8 mouse cellular contexts compared by ENCODE assay signal in genomic region chr4:133056069-133056890, GRCm38 (mm10). TPM values are rescaled to one million over a fixed set of nuclear protein-coding genes. Genes with fewer than 3 reads are reported as not detected.
A peak's percentile ranks its signal among the peaks of the same experiment; 100 is the strongest.
DNase-seq lines count a peak whose midpoint lies in the region; ATAC-seq and TF ChIP-seq lines count a peak whose summit lies in the region.

No protein-coding gene starts in this region.

- TF ChIP-seq CTCF in heart, adult 2 months (IDR thresholded peaks at IDR 0.05) = peak; percentile 94

- ATAC-seq in embryonic facial prominence, embryonic 12.5 days (ENCODE audit: insufficient number of reproducible peaks, insufficient read depth, low FRiP score, low TSS enrichment) = peak; percentile 78
- peak; percentile 46 for ATAC-seq in liver, embryonic 13.5 days (ENCODE audit: low read depth)

- TF ChIP-seq POLR2A in heart, adult 2 months (IDR thresholded peaks at IDR 0.05; ENCODE audit: insufficient read depth, low read depth, low read length) = peak; percentile 88

- no peaks in the 10 kb centered on the region; the same call in 1 of the 2 replicates for H3K79me2 ChIP-seq in heart, adult 2 months (replicated peaks; ENCODE audit: control insufficient read depth, insufficient read depth, low read length)

- WGBS in embryonic facial prominence, embryonic 12.5 days = 2% methylated on average over 15 of the region's 15 CpGs
- WGBS in heart, adult 2 months = 1% methylated on average over 14 of the region's 15 CpGs
- 3% methylated on average over 15 of the region's 15 CpGs for WGBS in liver, embryonic 13.5 days (ENCODE audit: insufficient replicate concordance)

- intact Hi-C loops in heart, adult 2 months (cut with DNase I) = loop anchor here (1.0 to 5.0 kb wide), 6 partner anchors 17 to 111 kb away; partner anchors contain the start of gene Ahdc1

- peak overlapping the region; percentile 30 for H3K4me2 ChIP-seq in embryonic facial prominence, embryonic 12.5 days (replicated peaks)
- H3K4me2 ChIP-seq in liver, embryonic 13.5 days = peak overlapping the region; percentile 76

- H3K27me3 ChIP-seq in embryonic facial prominence, embryonic 12.5 days = no peaks in the 10 kb centered on the region
- H3K27me3 ChIP-seq in heart, adult 2 months (ENCODE audit: control insufficient read depth, insufficient read depth, low read length) = no peaks in the 10 kb centered on the region
- no peaks in the 10 kb centered on the region for H3K27me3 ChIP-seq in liver, embryonic 13.5 days

- no peak overlapping the region for H3K9ac ChIP-seq in embryonic facial prominence, embryonic 12.5 days
- H3K9ac ChIP-seq in heart, adult 2 months (ENCODE audit: low read depth, low read length) = peak overlapping the region; percentile 3
- peak overlapping the region; percentile 46 for H3K9ac ChIP-seq in liver, embryonic 13.5 days

- peak; percentile 80 for DNase-seq in CD4-positive helper T cell, adult 2 months (ENCODE audit: low read depth, low spot score)
- DNase-seq in adrenal gland, postnatal 10 days = peak; percentile 90
- DNase-seq in heart, adult 2 months = peak; percentile 85 to 88
- peak; percentile 92 for DNase-seq in kidney, adult 18-20 months
- DNase-seq in liver, embryonic 13.5 days = peak; percentile 65
- DNase-seq in naive thymus-derived CD4-positive, alpha-beta T cell, adult 2 months (ENCODE audit: low read depth) = peak; percentile 88
- peak; percentile 77 for DNase-seq in testis, postnatal 14 days (ENCODE audit: low spot score)

- peak overlapping the region; percentile 5; the same call in 1 of the 2 replicates for H3K4me3 ChIP-seq in embryonic facial prominence, embryonic 12.5 days
- H3K4me3 ChIP-seq in heart, adult 2 months = no peak overlapping the region
- peak overlapping the region; percentile 46 for H3K4me3 ChIP-seq in liver, embryonic 13.5 days (replicated peaks)

- peaks cover 29% of the 10 kb centered on the region for H3K36me3 ChIP-seq in embryonic facial prominence, embryonic 12.5 days
- H3K36me3 ChIP-seq in heart, adult 2 months (ENCODE audit: control insufficient read depth, insufficient read depth, low read length) = no peaks in the 10 kb centered on the region
- peaks cover 8% of the 10 kb centered on the region for H3K36me3 ChIP-seq in liver, embryonic 13.5 days

- H3K27ac ChIP-seq in embryonic facial prominence, embryonic 12.5 days = peak overlapping the region; percentile 76
- peak overlapping the region; percentile 89 for H3K27ac ChIP-seq in heart, adult 2 months
- H3K27ac ChIP-seq in liver, embryonic 13.5 days = peak overlapping the region; percentile 95

- peaks cover 80% of the 10 kb centered on the region for H3K4me1 ChIP-seq in embryonic facial prominence, embryonic 12.5 days
- peaks cover 30% of the 10 kb centered on the region for H3K4me1 ChIP-seq in heart, adult 2 months (ENCODE audit: control insufficient read depth, insufficient read depth, low read length)
- peaks cover 81% of the 10 kb centered on the region for H3K4me1 ChIP-seq in liver, embryonic 13.5 days (replicated peaks)

- no peaks in the 10 kb centered on the region for H3K9me3 ChIP-seq in embryonic facial prominence, embryonic 12.5 days
- no peaks in the 10 kb centered on the region for H3K9me3 ChIP-seq in liver, embryonic 13.5 days (replicated peaks)

- TF ChIP-seq EP300 in heart, adult 2 months (IDR thresholded peaks at IDR 0.05; ENCODE audit: insufficient read depth, low read depth, low read length) = peak; percentile 78

RNA-seq across cellular contexts. Expression of gene Ahdc1, which starts 45.2 kb away (rescaled TPM):
- total RNA-seq in adrenal gland, postnatal 10 days (2021) = 10 to 100 TPM; 50.8 to 74.3 TPM
- 12.7 and 14.6 TPM in 2 replicates for polyA plus RNA-seq in embryonic facial prominence, embryonic 12.5 days (2016; fragmentation: Nextera tagmentation; extraction: Ambion mirVana)
- total RNA-seq in heart, adult 2 months (2021) = 10 to 100 TPM; 42.6 to 50.9 TPM
- polyA plus RNA-seq in heart, adult 2 months (2012; rRNA removed) = 19.5 and 21.8 TPM in 2 replicates
- polyA plus RNA-seq in liver, embryonic 13.5 days (2015; fragmentation: Nextera tagmentation; extraction: Ambion mirVana) = 1.3 and 1.4 TPM in 2 replicates
